Mouse (Mus musculus): ENCODE results near the gene Rbfox1.

Gene Rbfox1

DNA sequence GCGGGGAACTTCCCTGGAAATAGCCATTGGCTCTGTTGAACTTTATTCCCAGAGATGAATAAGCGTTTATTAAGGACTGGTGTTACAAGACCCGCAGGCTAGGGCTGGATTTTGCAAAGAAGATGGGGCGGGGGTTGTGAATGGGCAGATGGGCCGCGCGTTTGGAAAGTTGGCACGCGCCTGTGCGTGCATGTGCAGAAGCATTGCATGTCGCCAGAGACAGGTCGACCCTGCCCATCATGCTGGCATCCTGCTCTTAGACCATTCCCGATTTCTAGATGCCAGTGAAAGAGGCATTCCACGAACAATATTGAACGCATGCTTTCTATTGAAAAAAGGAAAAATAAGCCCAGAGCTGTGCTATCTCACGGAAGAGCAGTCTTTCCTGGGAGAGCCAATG lies 464.2 kb downstream of the Rbfox1 start:
- DNase-seq (ENCODE audit: low spot score in 2 of 2): no peak

GRCm38 (mm10) chr16:6350256-6350655 lies 465.1 kb downstream of the Rbfox1 start:
- no peak for DNase-seq (ENCODE audit: low spot score in 2 of 2)

DNA sequence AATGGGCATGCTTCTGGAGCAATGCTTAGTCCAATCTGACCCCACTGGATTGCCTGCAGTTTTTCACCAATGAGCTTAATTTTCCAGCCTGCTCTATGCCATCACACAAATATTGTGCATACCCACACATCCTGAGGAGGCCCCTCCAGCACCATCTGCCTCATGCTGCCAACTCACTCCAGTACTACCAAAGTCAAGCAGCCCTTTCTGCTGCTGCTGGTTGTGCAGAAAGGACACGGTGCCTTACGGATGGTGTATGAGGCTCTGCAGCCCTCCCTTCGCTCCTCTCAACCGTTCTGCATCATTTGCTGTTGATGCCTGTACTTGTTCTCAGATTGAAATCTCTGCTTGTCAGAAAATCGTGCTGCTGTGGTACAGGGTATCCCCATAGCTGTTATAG lies 468.0 kb downstream of the Rbfox1 start:
- DNase-seq (ENCODE audit: low spot score in 2 of 2): no peak

DNA sequence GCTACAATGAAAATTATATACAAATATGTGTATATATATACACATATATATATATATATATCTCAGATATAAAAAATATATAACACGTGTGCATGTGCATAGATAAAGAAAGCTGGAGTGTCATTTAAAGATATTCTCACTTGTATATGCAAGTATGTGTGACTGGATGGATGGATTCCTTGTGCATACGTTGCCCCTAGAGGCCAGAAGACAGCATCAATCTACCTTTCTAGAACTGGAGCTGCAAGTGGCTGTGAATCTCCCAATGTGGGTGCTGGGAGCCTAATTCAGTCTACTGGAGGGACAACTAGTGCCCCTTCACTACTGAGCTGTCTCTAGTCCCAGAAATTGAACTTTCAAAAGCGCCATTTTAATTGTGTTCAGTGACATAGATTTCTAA lies 471.8 kb downstream of the Rbfox1 start:
- no peak for DNase-seq (ENCODE audit: low spot score in 2 of 2)

GRCm38 (mm10) chr16:6365793-6366192 lies 480.6 kb downstream of the Rbfox1 start:
- no peak for DNase-seq (ENCODE audit: low spot score in 2 of 2)

GRCm38 (mm10) chr16:6366649-6367048 lies 481.5 kb downstream of the Rbfox1 start:
- no peak for DNase-seq (ENCODE audit: low spot score in 2 of 2)

DNA sequence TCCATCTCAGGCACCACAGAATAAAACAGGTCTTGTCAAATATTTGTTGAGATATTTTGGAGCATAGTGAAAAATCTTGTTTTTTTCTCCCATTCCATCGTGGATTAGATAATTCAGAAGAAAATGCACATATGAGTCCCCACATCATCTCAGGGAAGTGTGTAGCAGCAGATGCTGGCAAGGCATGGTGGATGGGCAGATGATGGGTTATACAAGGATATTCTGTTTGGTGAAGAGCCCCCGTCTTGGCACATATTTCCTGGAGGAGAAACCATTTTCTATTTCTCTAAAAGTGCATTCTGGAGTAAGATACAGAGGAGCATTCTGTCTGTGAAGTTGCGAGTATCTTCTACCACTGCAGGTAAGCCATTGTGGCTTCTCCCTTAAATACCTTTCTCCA lies 495.8 kb downstream of the Rbfox1 start:
- DNase-seq (ENCODE audit: low spot score in 2 of 2): no peak

DNA sequence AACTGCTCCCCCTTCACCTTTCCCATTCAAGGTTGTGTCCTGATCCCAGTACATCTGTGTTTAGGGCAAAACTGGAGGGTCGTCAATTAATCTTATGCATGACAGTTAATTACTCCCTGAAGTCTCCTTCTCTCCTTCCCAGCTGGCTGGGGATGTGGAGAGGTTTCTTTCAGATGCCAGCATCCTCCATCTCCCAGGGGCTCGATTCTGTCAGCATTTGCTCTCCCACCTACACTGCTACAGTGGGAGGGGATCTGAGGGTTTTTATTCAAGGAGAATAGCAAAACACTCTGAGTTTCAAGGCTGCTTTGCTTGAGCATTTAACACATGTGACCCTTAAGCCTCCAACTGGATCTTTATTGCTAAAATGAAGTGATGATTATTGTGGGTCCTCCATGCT lies 496.4 kb downstream of the Rbfox1 start:
- DNase-seq (ENCODE audit: low spot score in 2 of 2): no peak

DNA sequence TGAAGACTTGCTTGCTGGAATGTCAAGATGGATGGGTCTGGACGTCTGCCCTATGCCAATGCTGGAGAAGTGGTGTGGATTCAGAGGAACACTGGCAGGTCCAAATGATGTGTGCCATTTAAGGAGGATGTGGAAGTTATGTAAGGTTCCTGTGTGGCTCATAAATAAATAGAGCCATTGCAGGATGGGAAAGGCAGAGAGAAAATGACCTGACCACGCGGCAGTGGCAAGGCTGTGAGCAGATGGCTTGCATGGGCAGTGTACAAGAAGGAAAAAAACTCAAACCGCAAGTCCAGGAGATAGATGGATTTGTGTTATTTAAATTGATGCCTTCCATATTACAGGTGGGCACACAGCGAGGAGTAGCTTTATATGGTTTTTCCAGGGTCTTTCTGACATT lies 497.6 kb downstream of the Rbfox1 start:
- no peak for DNase-seq (ENCODE audit: low spot score in 2 of 2)

DNA sequence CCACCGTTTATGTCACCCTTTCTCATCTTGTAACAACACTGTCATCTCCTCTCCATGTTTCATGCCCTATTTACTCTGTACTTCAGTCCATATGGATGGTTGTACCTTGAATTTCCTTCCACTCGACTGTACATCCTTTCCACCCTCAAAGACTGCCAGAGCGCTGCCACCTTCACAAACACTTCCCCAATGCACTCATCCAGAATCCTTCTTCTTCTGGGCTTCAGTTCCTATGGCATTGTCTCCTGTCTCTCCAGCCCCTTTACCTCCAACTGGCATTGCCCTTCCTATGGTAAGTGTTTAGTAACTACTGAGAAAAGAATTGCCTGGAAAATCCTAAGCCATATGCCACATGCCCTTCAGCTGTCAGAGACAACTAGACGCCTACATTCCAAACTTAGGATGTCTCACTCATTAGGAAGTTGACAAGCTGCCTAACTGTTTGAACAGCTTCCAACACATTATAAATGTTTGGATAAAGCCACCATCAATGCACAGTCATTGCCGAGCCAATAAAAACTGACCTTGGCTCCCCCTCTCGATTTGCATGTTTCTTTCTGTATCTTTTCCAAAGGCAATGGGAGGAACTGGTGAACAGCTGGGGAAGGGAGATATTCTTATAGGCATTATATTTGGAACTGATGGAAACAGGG lies 505.2 kb downstream of the Rbfox1 start:
- no peak for DNase-seq (ENCODE audit: low spot score in 2 of 2)

- no peak for DNase-seq (ENCODE audit: low spot score in 2 of 2)
Measured at GRCm38 (mm10) chr16:6396676-6397409, 511.7 kb downstream of the Rbfox1 start.

- DNase-seq (ENCODE audit: low spot score in 2 of 2): no peak
Measured at GRCm38 (mm10) chr16:6397635-6398034, 512.5 kb downstream of the Rbfox1 start.

- DNase-seq (ENCODE audit: low spot score in 2 of 2): no peak
Measured at GRCm38 (mm10) chr16:6402816-6403215, 517.7 kb downstream of the Rbfox1 start.

DNA sequence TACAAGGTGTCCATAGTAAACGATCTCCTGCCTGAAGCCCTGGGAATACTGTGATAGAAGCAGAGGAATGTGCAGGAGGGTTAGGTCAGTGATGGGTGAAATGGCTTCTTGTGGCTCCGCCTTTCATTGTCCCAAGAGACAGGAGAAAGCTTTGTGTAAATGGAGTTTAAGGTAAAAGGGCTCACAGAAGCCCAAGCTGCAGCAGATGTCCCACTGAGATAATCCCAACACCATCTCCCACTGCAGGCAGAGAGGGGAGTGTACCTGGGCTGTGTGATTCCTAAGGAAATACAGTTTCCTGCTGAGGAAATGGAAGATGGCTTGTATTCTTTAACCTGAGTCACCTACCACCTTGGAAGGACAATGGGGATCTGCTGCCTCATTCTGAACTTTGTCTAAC lies 529.7 kb downstream of the Rbfox1 start:
- no peak for DNase-seq (ENCODE audit: low spot score in 2 of 2)

DNA sequence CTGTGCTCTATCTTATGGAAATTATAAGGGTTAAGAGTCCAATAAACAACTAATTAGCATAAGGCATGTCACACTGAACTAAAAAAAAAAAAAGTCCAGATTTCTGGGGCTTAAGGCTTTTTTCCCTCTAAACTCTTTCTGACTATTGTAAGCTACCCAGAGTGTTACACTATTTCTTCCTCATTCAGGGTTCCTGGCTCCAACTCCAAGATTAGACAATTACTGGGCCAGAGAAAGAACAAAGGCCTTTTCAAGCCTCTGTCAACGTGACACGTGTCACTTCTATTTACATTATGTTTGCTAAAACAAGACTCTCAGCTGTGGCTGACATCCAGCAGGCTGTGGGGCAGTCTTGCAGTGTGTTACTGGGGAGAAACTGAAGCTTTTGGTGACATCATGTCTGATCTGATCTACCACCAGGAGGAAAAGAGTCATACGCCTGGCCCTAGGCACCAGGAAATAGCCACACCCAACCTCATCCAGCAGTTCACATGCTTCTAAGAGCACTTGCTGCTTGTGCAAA lies 536.5 kb downstream of the Rbfox1 start:
- no peak for DNase-seq (ENCODE audit: low spot score in 2 of 2)

DNA sequence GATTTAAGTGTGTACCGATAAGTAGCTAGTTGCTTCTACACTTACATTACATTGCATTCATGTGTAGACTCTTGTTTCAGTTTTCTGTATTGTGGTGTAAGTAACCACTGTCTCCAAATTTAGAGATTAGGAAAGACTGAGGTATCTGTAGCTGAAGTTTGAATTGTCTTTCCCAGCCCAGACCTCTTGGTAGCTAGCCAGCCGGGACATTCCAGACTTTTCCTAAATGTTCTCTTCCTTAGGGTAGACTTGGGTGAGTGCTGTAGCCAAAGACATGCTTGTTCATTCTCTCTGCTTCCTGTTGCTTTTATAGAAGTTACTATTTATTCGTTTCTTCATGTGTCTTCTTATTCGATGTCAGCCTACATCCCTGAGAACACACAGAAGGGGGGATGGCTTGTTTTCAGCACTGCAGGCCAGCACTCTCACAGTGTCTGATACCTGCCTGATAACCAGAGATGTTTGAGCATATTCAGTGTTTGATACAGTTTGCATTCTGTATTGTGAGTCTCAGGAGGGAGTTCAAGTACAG lies 538.8 kb downstream of the Rbfox1 start:
- DNase-seq (ENCODE audit: low spot score in 2 of 2): no peak

DNA sequence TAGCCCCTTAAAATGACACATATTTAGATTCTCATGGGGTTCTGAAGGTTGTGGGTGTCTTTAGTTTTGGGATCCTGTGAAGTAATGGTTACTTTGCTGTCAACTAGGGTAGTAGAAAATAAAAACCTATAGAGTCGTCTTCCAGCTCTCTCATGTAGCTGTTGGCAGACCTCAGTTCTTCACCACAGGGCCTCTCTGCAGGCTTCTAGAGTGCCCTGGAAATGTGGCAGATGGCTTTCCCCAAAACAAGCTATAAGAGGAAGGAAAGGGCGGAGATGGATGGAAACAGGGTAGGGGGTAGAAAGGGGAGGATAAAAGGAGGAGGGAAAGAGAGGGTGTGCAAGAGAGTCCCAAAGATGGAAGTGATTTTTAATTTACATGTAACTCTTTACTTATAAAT lies 539.6 kb downstream of the Rbfox1 start:
- DNase-seq (ENCODE audit: low spot score in 2 of 2): no peak

- DNase-seq (ENCODE audit: low spot score in 2 of 2): no peak
Measured at GRCm38 (mm10) chr16:6427292-6428281, 542.4 kb downstream of the Rbfox1 start.

DNA sequence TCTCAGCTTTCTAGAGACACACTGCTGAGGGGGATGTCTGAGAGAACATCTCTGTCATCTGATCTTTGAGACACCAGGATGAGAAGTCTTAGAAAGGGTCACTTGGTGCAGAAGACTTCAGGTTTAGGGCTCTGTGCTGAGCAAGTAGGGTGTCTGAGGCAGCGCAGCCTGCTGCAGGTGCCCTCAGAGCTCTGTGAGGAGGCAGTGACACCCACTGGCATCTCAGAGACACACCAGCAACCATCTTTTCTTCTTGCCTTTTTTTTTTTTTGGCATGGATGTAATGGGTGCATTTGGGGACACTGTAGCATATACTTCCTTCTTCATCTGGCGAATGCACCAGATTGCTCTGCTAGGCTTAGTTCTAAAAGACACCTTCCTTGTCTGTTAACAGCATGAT lies 545.8 kb downstream of the Rbfox1 start:
- no peak for DNase-seq (ENCODE audit: low spot score in 2 of 2)

DNA sequence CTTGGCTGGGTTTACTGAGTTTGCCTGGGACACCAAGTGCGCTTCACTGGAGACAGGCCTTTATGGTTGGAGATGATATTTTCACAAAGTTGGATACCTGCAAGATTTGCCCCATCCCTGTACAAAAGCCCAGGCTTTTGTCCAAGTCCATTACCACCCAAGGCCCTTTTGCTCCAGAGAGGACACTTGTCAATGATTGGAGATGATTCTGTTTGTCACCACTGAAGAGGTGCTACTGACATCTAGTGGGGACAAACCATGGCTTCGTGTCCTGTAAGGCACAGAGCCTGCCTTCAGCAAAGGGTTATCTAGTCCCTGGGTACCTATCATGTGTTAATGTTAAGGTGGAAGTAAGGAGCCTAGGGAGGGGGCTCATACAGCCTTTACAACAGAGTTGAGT lies 551.3 kb downstream of the Rbfox1 start:
- no peak for DNase-seq (ENCODE audit: low spot score in 2 of 2)

DNA sequence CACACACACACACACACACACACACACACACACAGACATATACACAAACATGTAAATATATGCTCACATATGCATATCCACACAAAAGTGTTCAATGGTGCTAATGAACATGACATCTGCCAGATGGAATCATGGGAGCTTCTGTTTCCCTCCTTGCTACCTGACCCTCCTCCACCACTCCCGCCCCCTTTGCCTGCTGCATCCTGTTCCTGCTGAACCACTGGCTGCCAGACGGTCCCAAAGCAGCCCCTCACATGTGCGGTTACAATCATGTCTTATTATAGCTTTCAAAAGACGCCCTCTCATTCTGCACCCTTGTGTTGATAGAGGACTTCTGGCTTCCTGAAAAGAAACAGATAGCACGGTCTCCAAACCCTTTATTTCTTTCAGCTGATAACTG lies 563.1 kb downstream of the Rbfox1 start:
- DNase-seq (ENCODE audit: low spot score in 2 of 2): no peak

DNA sequence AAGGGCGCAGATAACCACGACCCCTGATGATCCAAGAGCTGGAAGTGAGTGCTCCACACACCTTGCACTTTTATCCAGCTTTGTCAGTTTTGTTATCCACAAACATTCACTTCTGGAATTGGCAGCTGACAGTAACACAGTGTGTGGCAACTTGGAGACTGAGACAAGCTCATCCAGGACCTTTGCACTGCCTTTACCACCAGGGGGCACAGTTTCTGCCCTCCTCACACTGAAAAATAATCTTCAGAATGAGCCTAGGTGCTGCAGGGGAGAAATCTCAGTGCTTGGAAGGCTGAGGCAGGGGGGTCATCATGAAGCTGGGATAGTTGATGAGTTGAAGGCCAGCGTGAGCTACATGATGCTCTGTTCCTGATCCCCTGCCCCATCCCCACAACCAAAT lies 570.2 kb downstream of the Rbfox1 start:
- DNase-seq (ENCODE audit: low spot score in 2 of 2): no peak

All from urinary bladder, adult 18-20 months (tissue).